Mouse (Mus musculus): ENCODE data around the gene Zfp273. TPM values are rescaled to one million over a fixed set of nuclear protein-coding genes. Genes with fewer than 3 reads are reported as not detected.
A peak's percentile ranks its signal among the peaks of the same experiment; 100 is the strongest.

Gene Zfp273
- polyA plus RNA-seq, 1 experiment = 4.8 TPM

DNA sequence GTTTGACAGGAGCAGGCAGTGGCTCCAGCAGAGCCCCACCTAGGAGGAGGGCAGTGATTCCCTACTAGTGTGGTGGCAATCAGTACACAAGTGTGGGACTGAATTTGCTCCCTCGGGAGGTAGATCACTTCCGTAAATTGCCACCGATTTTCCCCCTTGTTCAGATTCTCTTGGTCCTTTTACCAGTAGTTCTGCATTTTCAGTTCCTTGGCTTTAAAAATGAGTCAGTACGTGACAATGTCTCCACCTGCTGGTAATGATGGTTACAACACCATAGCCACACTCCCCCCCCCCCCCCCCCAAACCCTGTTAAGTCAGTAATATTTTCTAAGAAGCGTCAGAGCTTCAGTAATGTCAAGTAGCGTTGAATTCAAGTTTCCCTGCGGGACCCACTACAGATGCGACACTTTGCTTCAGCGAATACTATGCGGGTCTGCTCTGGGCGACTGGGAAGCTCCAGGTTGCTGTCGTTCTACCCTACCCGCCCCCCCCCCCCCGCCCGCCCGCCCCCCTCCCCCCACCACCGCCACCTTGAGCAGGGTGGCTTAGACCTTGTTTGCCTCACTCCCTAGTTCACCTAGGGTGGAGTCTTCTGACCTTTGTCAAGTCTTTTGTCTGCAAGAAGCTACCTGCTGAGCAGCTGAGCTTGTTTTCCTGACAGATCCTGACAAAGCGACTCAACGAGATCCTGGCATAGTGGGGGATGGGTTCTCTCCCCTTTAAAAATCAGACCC, 30.7 kb downstream of the Zfp273 start:
- Histone ChIP-seq H3K27me3 (ENCODE audit: control insufficient read depth, insufficient read depth, low read length, poor library complexity, severe bottlenecking) (no peaks in the 10 kb centered on the region), H3K4me1 (ENCODE audit: control insufficient read depth, insufficient read depth, low read length) (no peaks in the 10 kb centered on the region), H3K36me3 (ENCODE audit: control insufficient read depth, insufficient read depth, low read length, poor library complexity, severe bottlenecking) (no peaks in the 10 kb centered on the region), H3K4me3 (ENCODE audit: low read depth, low read length) (peak overlapping the region; percentile 43), H3K9me3 (replicated peaks; ENCODE audit: control insufficient read depth, insufficient read depth, low read length, poor library complexity, severe bottlenecking) (no peaks in the 10 kb centered on the region), H3K9ac (ENCODE audit: low read depth, poor library complexity, severe bottlenecking) (peak overlapping the region; percentile 80), H3K27ac (ENCODE audit: insufficient read depth, low read length) (peak overlapping the region; percentile 100)
- TF ChIP-seq CTCF (IDR thresholded peaks at IDR 0.05; ENCODE audit: low read depth, low read length) (no peak), EP300 (IDR thresholded peaks at IDR 0.05; ENCODE audit: insufficient read depth, low read depth, low read length) (peak; percentile 98), POLR2A (IDR thresholded peaks at IDR 0.05; ENCODE audit: insufficient read depth, low read length) (no peak)

DNA sequence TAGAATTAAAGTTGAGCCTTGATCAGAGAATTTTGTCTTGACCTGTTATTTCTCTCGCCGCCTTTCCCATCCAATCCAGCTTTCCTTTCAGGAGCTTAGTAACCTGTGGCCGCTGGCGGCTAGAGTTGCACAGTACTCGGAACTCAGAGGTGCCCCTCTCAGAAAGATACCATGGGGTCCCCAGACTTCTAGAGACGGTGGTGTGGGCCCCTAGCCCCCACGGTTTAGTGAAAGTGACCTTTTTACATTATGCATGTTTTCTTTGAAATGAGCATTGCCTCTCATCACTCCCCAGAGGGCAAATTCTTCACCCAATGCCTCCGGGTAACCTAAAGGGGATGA, 31.3 kb downstream of the Zfp273 start:
- Histone ChIP-seq H3K9me3 (replicated peaks; ENCODE audit: control insufficient read depth, insufficient read depth, low read length, poor library complexity, severe bottlenecking) (no peaks in the 10 kb centered on the region), H3K9ac (ENCODE audit: low read depth, poor library complexity, severe bottlenecking) (peak overlapping the region; percentile 80), H3K27ac (ENCODE audit: insufficient read depth, low read length) (peak overlapping the region; percentile 100), H3K4me3 (ENCODE audit: low read depth, low read length) (peak overlapping the region; percentile 55), H3K36me3 (ENCODE audit: control insufficient read depth, insufficient read depth, low read length, poor library complexity, severe bottlenecking) (no peaks in the 10 kb centered on the region), H3K4me1 (ENCODE audit: control insufficient read depth, insufficient read depth, low read length) (no peaks in the 10 kb centered on the region), H3K27me3 (ENCODE audit: control insufficient read depth, insufficient read depth, low read length, poor library complexity, severe bottlenecking) (no peaks in the 10 kb centered on the region)
- TF ChIP-seq CTCF (IDR thresholded peaks at IDR 0.05; ENCODE audit: low read depth, low read length) = no peak
- TF ChIP-seq EP300 (IDR thresholded peaks at IDR 0.05; ENCODE audit: insufficient read depth, low read depth, low read length) = no peak
- no peak for TF ChIP-seq POLR2A (IDR thresholded peaks at IDR 0.05; ENCODE audit: insufficient read depth, low read length)

DNA sequence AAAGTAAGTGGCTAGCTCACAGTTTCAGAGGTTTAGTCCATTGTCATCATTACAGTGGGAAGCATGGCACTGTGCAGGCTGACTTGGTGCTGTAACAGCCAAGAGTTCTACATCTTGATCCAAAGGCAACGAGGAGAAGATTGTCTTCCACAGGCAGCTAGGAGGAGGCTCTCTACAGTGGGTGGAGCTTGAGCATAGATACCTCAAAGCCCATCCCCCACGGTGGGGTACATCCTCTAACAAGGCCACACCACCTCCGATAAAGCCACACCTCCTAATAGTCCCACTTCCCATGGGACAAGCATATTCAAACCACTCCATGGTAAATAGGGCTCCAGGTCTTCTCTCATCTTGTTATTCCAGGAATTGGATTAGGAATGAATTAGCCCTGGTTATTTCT, 36.8 kb downstream of the Zfp273 start:
- no peaks in the 10 kb centered on the region for H3K9me3 ChIP-seq (replicated peaks; ENCODE audit: control insufficient read depth, insufficient read depth, low read length, poor library complexity, severe bottlenecking)
- no peaks in the 10 kb centered on the region for H3K36me3 ChIP-seq (ENCODE audit: control insufficient read depth, insufficient read depth, low read length, poor library complexity, severe bottlenecking)
- H3K27me3 ChIP-seq (ENCODE audit: control insufficient read depth, insufficient read depth, low read length, poor library complexity, severe bottlenecking) = no peaks in the 10 kb centered on the region
- no peak overlapping the region for H3K9ac ChIP-seq (ENCODE audit: low read depth, poor library complexity, severe bottlenecking)
- H3K4me3 ChIP-seq (ENCODE audit: low read depth, low read length) = no peak overlapping the region
- TF ChIP-seq POLR2A (IDR thresholded peaks at IDR 0.05; ENCODE audit: insufficient read depth, low read length) (no peak), EP300 (IDR thresholded peaks at IDR 0.05; ENCODE audit: insufficient read depth, low read depth, low read length) (no peak), CTCF (IDR thresholded peaks at IDR 0.05; ENCODE audit: low read depth, low read length) (no peak)
- no peak overlapping the region for H3K27ac ChIP-seq (ENCODE audit: insufficient read depth, low read length)
- peaks cover 11% of the 10 kb centered on the region for H3K4me1 ChIP-seq (ENCODE audit: control insufficient read depth, insufficient read depth, low read length)

DNA sequence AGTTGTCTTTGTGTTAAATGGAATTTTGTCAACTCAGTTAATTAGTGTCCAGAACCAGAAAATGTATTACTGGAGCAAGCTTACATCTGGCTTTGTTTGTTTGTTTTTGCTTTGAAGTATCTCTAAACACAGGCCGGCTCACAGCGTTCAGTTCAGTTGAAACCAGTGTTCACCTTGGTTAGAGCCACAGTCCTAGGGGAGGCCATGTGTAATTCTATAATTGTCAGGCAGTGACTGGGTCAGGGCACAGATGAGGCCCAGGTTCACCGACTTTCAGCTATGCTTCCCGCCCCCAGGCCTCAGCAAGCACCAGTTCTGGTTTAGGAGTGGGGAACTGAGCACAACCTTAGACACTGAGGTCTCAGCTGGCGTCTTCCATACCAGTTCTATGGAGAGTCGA, 39.6 kb downstream of the Zfp273 start:
- no peak overlapping the region for H3K27ac ChIP-seq (ENCODE audit: insufficient read depth, low read length)
- peaks cover 11% of the 10 kb centered on the region for H3K4me1 ChIP-seq (ENCODE audit: control insufficient read depth, insufficient read depth, low read length)
- no peaks in the 10 kb centered on the region for H3K36me3 ChIP-seq (ENCODE audit: control insufficient read depth, insufficient read depth, low read length, poor library complexity, severe bottlenecking)
- TF ChIP-seq POLR2A (IDR thresholded peaks at IDR 0.05; ENCODE audit: insufficient read depth, low read length) (no peak), CTCF (IDR thresholded peaks at IDR 0.05; ENCODE audit: low read depth, low read length) (no peak), EP300 (IDR thresholded peaks at IDR 0.05; ENCODE audit: insufficient read depth, low read depth, low read length) (no peak)
- no peaks in the 10 kb centered on the region for H3K27me3 ChIP-seq (ENCODE audit: control insufficient read depth, insufficient read depth, low read length, poor library complexity, severe bottlenecking)
- H3K4me3 ChIP-seq (ENCODE audit: low read depth, low read length) = no peak overlapping the region
- no peaks in the 10 kb centered on the region for H3K9me3 ChIP-seq (replicated peaks; ENCODE audit: control insufficient read depth, insufficient read depth, low read length, poor library complexity, severe bottlenecking)
- H3K9ac ChIP-seq (ENCODE audit: low read depth, poor library complexity, severe bottlenecking) = no peak overlapping the region

DNA sequence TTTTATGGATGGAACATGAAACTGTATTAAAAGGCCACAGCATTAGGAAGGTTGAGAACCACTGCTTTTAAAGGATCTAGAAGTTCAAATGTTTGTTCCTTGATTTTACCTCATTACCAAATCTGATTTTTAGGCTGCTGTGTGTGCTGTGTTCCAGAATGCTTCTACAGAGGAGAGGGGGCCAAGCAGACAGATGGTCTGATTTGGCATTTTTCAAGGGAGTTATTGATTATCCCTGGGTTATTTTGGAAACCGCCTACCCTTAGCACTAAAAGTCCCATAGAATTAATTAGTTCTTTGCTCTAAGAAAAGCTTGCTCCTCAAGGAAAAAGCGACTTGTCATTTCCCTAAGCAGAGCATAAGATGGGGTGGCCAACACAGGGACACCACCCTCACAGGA, 40.4 kb downstream of the Zfp273 start:
- no peak overlapping the region for H3K27ac ChIP-seq (ENCODE audit: insufficient read depth, low read length)
- H3K4me3 ChIP-seq (ENCODE audit: low read depth, low read length) = no peak overlapping the region
- peaks cover 11% of the 10 kb centered on the region for H3K4me1 ChIP-seq (ENCODE audit: control insufficient read depth, insufficient read depth, low read length)
- no peaks in the 10 kb centered on the region for H3K36me3 ChIP-seq (ENCODE audit: control insufficient read depth, insufficient read depth, low read length, poor library complexity, severe bottlenecking)
- H3K27me3 ChIP-seq (ENCODE audit: control insufficient read depth, insufficient read depth, low read length, poor library complexity, severe bottlenecking) = no peaks in the 10 kb centered on the region
- TF ChIP-seq CTCF (IDR thresholded peaks at IDR 0.05; ENCODE audit: low read depth, low read length) = no peak
- TF ChIP-seq EP300 (IDR thresholded peaks at IDR 0.05; ENCODE audit: insufficient read depth, low read depth, low read length) = no peak
- no peak for TF ChIP-seq POLR2A (IDR thresholded peaks at IDR 0.05; ENCODE audit: insufficient read depth, low read length)
- H3K9ac ChIP-seq (ENCODE audit: low read depth, poor library complexity, severe bottlenecking) = no peak overlapping the region
- H3K9me3 ChIP-seq (replicated peaks; ENCODE audit: control insufficient read depth, insufficient read depth, low read length, poor library complexity, severe bottlenecking) = no peaks in the 10 kb centered on the region

DNA sequence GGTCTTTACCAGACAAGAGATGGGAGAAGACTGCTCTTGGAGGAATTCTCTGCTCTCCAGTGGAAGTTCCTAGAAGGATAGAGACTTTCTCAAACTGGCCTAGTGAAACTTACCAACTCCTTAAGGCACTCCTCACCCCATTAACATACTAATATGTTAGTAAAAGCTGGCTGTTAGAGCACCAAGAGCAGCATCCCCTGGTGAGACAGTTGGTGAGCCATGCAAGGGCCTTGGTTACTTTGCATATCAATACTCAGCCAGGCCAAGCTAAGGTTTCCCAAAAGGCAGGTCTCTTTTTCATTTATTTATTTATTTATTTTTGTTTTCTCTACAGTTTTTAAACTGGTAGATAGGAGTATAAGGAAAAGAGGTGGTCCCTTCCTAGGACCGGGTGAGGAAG, 43.8 kb downstream of the Zfp273 start:
- Histone ChIP-seq H3K9ac (ENCODE audit: low read depth, poor library complexity, severe bottlenecking) (no peak overlapping the region), H3K27me3 (ENCODE audit: control insufficient read depth, insufficient read depth, low read length, poor library complexity, severe bottlenecking) (no peaks in the 10 kb centered on the region), H3K36me3 (ENCODE audit: control insufficient read depth, insufficient read depth, low read length, poor library complexity, severe bottlenecking) (no peaks in the 10 kb centered on the region), H3K4me1 (ENCODE audit: control insufficient read depth, insufficient read depth, low read length) (peaks cover 11% of the 10 kb centered on the region), H3K9me3 (replicated peaks; ENCODE audit: control insufficient read depth, insufficient read depth, low read length, poor library complexity, severe bottlenecking) (no peaks in the 10 kb centered on the region), H3K27ac (ENCODE audit: insufficient read depth, low read length) (peak overlapping the region; percentile 81), H3K4me3 (ENCODE audit: low read depth, low read length) (no peak overlapping the region)
- no peak for TF ChIP-seq POLR2A (IDR thresholded peaks at IDR 0.05; ENCODE audit: insufficient read depth, low read length)
- TF ChIP-seq EP300 (IDR thresholded peaks at IDR 0.05; ENCODE audit: insufficient read depth, low read depth, low read length) = peak; percentile 84
- no peak for TF ChIP-seq CTCF (IDR thresholded peaks at IDR 0.05; ENCODE audit: low read depth, low read length)

Measured in ES-Bruce4 (cell line).